Mouse (Mus musculus): ENCODE measurements at regions not wholly inside any gene's neighbourhood (a gene's known extent, or its start where the extent isn't known, plus 50 kb on each side); places are given as distances from the start of the nearest gene placed in this dataset.
"Not testable (repeated sequence)": the region's sequence is repeated elsewhere in the genome, so short reads cannot be mapped to it uniquely, and the experiment has no call there.

GRCm38 (mm10) chr16:55521421-55521971 lies 223.7 kb upstream of the Zpld1 start:
- DNase-seq (ENCODE audit: low spot score in 2 of 2) = no peak

DNA sequence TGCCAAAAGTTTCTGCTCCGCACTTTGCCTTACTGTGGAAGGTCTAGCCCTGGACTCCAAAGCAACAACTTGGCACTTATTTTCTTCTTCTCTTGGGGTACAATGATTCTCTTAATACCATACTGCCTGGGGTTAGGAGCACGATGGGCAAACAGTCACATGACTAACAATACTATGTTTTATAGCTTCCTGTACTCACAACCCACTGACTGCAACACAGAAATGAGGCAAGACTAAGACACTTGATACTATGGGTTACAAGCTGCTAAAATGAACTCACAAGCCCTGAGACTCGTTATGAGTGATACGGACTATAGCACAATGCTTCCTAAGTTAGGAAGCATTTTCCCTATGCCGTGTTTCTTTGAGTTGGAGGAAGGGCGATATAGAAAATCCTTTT lies 222.3 kb upstream of the Zpld1 start:
- no peak for DNase-seq (ENCODE audit: low spot score in 2 of 2)

DNA sequence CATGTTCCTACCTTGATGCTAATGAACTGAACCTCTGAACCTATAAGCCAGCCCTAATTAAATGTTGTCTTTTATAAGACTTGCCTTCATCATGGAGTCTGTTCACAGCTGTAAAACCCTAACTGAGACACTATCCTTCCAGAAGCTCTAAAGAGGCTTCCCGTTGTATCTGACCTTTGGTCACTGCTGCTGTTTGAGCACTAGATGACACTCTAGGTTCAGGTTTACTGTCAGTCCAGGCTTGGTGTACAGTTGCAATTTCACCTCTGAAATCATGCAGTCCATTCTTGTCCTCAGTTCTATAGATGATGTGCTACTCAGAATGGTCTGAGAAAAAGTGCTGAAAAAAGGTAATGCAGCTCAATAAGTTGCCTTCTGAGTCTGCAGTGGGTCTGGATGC lies 221.9 kb upstream of the Zpld1 start:
- no peak for DNase-seq (ENCODE audit: low spot score in 2 of 2)

- DNase-seq (ENCODE audit: low spot score in 2 of 2) = no peak
Measured at GRCm38 (mm10) chr16:55516994-55517393, 219.2 kb upstream of the Zpld1 start.

DNA sequence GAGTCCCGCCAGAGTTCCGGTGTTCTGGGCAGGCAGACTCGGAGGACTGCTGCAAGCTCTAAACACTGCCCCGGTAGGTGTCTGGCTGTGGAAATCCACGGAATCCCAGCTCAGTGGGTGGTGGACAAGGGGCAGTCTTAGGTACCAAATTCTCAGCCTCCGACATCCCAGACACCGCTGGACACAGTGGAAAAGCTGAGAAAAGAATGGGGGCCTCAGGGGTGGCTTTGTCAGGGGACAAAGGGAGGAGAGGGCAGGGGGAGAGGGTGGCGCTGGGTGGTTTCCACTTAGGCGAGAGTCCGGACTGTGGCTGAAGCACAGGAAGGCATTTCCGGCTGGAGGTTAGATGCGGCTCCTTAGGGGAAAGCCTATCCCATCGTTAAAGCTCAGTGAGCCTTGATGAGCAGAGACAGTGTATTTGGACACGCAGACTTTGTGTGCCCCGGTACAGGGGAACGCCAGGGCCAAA lies 217.5 kb upstream of the Zpld1 start:
- DNase-seq (ENCODE audit: low spot score in 2 of 2) = no peak

DNA sequence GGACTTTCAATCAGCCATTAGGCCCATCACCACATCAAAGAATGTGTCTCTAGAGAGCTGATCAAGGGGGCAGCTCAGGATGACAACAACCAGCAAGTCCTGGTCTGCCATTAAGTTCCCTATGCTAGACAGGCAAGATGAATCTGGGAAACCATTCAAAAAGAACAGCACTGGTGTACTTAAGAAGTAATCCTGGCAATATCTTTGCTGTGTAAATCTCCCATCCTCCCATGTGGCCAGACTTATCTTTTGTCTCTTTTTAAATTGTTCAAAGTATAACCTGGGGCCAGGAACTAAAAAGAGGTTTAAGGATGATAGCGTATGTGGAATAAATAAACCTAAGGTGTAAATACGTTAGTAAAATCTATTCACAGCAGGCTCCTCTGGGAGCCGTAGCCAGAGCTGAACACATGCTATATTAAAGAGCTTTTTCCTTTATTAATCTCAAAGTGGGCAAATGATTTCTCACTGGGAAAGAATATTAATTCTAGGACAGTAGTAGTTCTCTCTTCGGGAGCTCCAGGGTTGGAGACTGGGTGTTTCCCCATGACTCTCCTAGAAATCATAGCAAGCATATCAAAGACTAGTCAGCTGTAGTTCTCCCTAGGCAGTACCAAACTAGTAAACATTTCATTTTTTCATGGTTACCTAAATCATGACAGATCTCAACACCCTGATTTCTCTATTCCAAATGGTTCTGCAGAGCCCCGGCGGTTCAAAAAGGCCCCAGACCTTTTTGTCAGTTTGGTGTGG lies 216.8 kb upstream of the Zpld1 start:
- DNase-seq (ENCODE audit: low spot score in 2 of 2) = no peak

GRCm38 (mm10) chr16:55504796-55505413 lies 207.1 kb upstream of the Zpld1 start:
- peak; percentile 22 to 26 for DNase-seq (ENCODE audit: low spot score in 2 of 2)

GRCm38 (mm10) chr16:55504274-55504673 lies 206.5 kb upstream of the Zpld1 start:
- no peak for DNase-seq (ENCODE audit: low spot score in 2 of 2)

- no peak for DNase-seq (ENCODE audit: low spot score in 2 of 2)
Measured at GRCm38 (mm10) chr16:55503273-55503672, 205.5 kb upstream of the Zpld1 start.

DNA sequence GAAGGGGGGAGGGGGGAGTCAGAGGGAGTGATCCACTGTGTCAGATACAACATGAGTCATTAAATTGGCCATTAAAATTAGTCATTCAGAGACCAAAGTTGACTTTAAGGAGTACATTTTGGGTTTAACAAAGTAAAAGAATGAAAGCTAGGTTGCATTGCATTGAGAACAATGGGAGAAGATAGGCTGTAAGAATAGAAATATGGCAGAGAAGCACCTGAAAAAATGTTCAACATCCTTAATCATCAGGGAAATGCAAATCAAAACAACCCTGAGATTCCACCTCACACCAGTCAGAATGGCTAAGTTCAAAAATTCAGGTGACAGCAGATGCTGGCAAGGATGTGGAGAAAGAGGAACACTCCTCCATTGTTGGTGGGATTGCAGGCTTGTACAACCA lies 202.0 kb upstream of the Zpld1 start:
- not testable (repeated sequence) for DNase-seq (ENCODE audit: low spot score in 2 of 2)

- peak in 1 of 2 experiments; percentile 8 for DNase-seq (ENCODE audit: low spot score in 2 of 2)
Measured at GRCm38 (mm10) chr16:55495051-55495450, 197.3 kb upstream of the Zpld1 start.

- DNase-seq (ENCODE audit: low spot score in 2 of 2) = no peak
Measured at GRCm38 (mm10) chr16:55494162-55494561, 196.4 kb upstream of the Zpld1 start.

GRCm38 (mm10) chr16:55492111-55492510 lies 194.3 kb upstream of the Zpld1 start:
- DNase-seq (ENCODE audit: low spot score in 2 of 2) = peak in 1 of 2 experiments; percentile 34

DNA sequence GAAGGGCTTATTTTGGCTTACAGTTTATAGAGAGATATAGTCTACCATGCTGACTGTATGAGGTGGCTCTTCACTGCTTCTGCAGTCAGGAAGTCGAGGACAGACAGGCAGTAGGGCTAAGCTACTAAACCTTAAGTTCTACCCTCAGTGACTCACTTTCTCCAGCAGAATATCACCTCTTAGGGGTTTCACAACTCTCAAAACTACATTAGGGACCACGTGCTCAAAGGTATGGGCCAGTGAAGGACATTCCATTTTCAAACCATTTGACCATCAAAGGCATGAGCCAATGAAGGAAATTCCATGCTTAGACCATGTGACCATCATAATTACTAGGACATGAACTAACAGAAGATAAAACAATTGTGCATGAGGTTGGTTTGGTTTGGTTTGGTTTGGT lies 186.6 kb upstream of the Zpld1 start:
- DNase-seq (ENCODE audit: low spot score in 2 of 2) = no peak

GRCm38 (mm10) chr16:55480745-55481144 lies 183.0 kb upstream of the Zpld1 start:
- DNase-seq (ENCODE audit: low spot score in 2 of 2) = no peak

DNA sequence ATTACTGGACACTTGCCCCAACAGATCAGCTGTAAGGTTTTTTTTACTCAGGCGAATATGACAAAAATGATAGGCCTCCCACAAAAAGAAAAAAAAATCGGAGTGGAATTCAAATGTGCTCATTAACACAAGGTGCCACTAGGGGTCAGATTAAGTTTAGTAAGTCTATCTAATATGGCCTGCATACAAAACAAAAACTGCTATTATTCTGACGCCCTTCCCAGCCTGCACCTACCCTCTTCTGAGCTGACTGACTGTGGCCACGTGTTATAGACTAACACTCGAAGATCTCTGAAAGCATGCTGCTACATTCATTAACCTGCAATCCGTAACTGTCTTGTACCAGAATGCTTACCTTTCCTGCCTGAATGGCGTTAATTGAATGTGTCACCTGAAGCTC lies 182.5 kb upstream of the Zpld1 start:
- DNase-seq (ENCODE audit: low spot score in 2 of 2) = no peak

GRCm38 (mm10) chr16:55476544-55477208 lies 178.9 kb upstream of the Zpld1 start:
- no peak for DNase-seq (ENCODE audit: low spot score in 2 of 2)

DNA sequence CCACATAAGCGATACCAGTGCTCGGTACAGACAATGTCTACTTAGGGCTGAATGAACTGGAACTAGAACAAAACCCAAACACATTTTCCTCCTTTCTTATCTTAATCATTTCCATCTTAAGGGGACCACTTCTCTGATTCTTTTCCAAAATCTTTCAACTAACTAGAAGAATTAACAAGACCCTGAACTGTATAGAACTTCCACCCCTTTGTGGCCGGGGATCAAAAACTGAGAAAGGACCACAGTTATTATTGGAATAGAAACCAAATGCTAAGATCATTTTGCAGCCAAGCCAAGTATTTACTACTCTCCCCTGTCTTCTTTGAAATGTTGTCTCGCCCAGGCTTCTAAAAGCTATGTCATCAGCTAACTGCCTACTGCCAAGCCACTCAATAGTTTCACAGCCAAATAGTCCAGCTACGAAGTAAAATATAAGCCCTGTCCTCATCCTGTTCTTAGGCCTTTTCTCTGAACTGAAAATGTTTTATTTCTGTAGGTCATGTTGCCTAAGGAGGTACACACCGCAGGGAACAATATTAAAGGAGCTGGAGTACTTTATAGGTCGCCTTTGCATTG lies 177.3 kb upstream of the Zpld1 start:
- no peak for DNase-seq (ENCODE audit: low spot score in 2 of 2)

DNA sequence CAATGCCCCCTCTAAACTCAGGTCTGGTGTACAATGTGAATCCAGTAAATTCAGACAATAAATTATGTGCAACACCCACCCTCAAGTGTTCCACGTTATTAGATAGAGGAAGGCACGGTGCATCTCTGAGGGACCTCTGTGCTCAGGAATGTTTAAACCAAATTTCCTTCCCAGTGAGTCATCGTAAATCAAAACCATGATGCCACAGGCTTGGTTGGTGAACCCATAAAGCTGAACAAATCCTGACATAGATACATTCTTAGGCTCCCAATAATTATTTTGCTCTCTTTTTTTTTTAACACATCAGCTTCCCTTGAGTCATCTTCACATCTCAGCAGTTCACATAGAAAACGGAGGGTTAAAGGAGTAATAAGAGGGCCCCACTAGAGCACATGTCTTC lies 173.6 kb upstream of the Zpld1 start:
- no peak for DNase-seq (ENCODE audit: low spot score in 2 of 2)

DNA sequence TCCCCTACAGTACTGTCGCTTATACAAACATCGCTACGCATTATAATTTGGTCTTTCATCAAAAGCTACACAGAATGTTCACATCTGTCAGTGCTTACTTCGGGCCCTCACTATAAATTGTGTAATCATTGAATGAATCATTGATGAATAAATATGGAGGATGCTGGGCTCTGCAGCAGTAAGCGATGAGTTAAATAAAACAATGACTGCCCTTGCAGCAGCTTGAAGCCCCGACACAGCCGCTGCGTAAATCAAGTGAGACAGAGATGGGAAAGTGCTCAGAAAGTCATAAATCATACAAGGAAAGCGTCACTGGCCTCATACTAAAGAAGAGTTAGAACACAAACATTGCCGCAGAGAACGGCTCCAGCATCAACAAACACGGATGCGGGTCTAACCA lies 172.9 kb upstream of the Zpld1 start:
- DNase-seq (ENCODE audit: low spot score in 2 of 2) = no peak

DNA sequence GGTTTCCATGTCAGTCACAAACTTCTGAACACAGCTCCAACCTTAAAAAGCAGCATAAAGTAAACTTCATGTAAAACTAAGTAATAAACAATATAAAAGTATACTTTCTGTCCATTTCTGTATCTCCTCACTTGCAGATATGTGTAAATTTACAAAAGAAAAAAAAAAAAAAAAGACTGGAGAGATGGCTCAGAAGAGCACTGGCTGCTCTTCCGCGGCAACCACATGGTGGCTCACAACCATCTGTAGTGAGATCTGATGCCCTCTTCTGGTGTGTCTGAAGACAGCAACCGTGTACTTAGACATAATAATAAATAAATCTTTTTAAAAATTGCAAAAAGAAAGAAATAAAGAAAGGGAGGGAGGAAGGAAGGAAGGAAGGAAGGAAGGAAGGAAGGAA lies 171.9 kb upstream of the Zpld1 start:
- DNase-seq (ENCODE audit: low spot score in 2 of 2) = no peak

- peak; percentile 78 to 85 for DNase-seq (ENCODE audit: low spot score in 2 of 2)
Measured at GRCm38 (mm10) chr16:55468833-55469458, 171.2 kb upstream of the Zpld1 start.
